Mouse (Mus musculus) kidney, adult 2 months (tissue): ENCODE measurements around the gene C1galt1c1.

ENCODE experiments used
- CTCF ChIP-seq: fragments of 200-500 bp; conservative IDR thresholded peaks from 2 replicates; pipeline ENCODE4 v1.5.1; 2011; ENCODE audit warnings: low read depth, mild to moderate bottlenecking, control low read depth, low read length, moderate library complexity, mixed read lengths; ENCODE audit not compliant: insufficient read depth, insufficient read length
- POLR2A ChIP-seq: fragments of 200-500 bp; IDR thresholded peaks from one replicate; pipeline ENCODE4 v1.6.1; 2011; ENCODE audit warnings: low read depth, low read length, control low read depth

GRCm38 (mm10) chrX:38583261-38583660 is 51.6 kb downstream of the C1galt1c1 start:
- no peak for TF ChIP-seq POLR2A
- no peak for TF ChIP-seq CTCF
